Mouse (Mus musculus) lung, adult 2 months (tissue): Measurements from ENCODE around the gene Clcc1.

ENCODE experiments used
- CTCF ChIP-seq: fragments of 200-500 bp; IDR thresholded peaks from 2 replicates; pipeline ENCODE4 v1.5.1; 2011; ENCODE audit warnings: mild to moderate bottlenecking, low read length, control low read depth; ENCODE audit not compliant: insufficient read depth
- POLR2A ChIP-seq: fragments of 200-500 bp; IDR thresholded peaks from 2 replicates; pipeline ENCODE4 v1.6.1; 2011; ENCODE audit warnings: low read depth, mild to moderate bottlenecking, control low read depth, low read length, borderline replicate concordance; ENCODE audit errors: extremely low read depth

- TF ChIP-seq CTCF (no peak), POLR2A (no peak)
Observed at GRCm38 (mm10) chr3:108646036-108646435, 7.7 kb upstream of the Clcc1 start.
